Mouse (Mus musculus): ENCODE results near the gene Yipf7. TPM values are rescaled to one million over a fixed set of nuclear protein-coding genes. Genes with fewer than 3 reads are reported as not detected.

The Yipf7 gene
- total RNA-seq, 2 experiments from 2014 or later, result 73.2 to 121 TPM

GRCm38 (mm10) chr5:69467520-69467919 lies 74.9 kb downstream of the Yipf7 start:
- Histone ChIP-seq H3K27ac (no peak overlapping the region), H3K4me3 (no peak overlapping the region)
- intact Hi-C loops (cut with DNase I), result no loop called here
- no peak for DNase-seq
- TF ChIP-seq CTCF (IDR thresholded peaks at IDR 0.05), result no peak

Other genes starting within 250 kb of the Yipf7 start
- under 1 TPM in 1 of 2 experiments, not detected in 1; 0.17 TPM for gene Kctd8, start 201.0 kb downstream of the Yipf7 start, total RNA-seq (2021)
- gene Guf1, start 14.3 kb upstream of the Yipf7 start, total RNA-seq (2021), result 10 to 100 TPM; 15.2 to 19.0 TPM
- gene Gnpda2, start 49.7 kb upstream of the Yipf7 start, total RNA-seq (2021), result 1 to 10 TPM; 3.3 to 3.9 TPM